Mouse (Mus musculus) fibroblast of lung, adult 2 months (primary cell): ENCODE data around the gene Mettl1.
"Not testable (repeated sequence)": the region's sequence is repeated elsewhere in the genome, so short reads cannot be mapped to it uniquely, and the experiment has no call there.

Experiments
- DNase-seq: peaks from one replicate; pipeline ENCODE4 v3.0.0-alpha.2; 2011; ENCODE audit warnings: low read depth

The Mettl1 gene

GRCm38 (mm10) chr10:127047954-127048353 is 6.7 kb downstream of the Mettl1 start, which contains the start of gene Cyp27b1:
Cyp27b1 (plus strand) TSS chr10:127048250.
- no peak for DNase-seq

- DNase-seq, result no peak
Measured at GRCm38 (mm10) chr10:127048608-127049394, 7.6 kb downstream of the Mettl1 start.

GRCm38 (mm10) chr10:127049395-127050118 is 8.3 kb downstream of the Mettl1 start:
- no peak for DNase-seq

GRCm38 (mm10) chr10:127050119-127050474 is 8.9 kb downstream of the Mettl1 start:
- DNase-seq, result no peak

- no peak for DNase-seq
Measured at GRCm38 (mm10) chr10:127054646-127055045, 13.4 kb downstream of the Mettl1 start.

- DNase-seq, result no peak
Measured at GRCm38 (mm10) chr10:127055406-127055805, 14.2 kb downstream of the Mettl1 start.

GRCm38 (mm10) chr10:127056490-127056889 is 15.3 kb downstream of the Mettl1 start:
- DNase-seq, result no peak

GRCm38 (mm10) chr10:127058161-127058560 is 16.9 kb downstream of the Mettl1 start:
- no peak for DNase-seq

- no peak for DNase-seq
Measured at GRCm38 (mm10) chr10:127058708-127059107, 17.5 kb downstream of the Mettl1 start.

- DNase-seq, result no peak
Measured at GRCm38 (mm10) chr10:127059174-127059967, 18.2 kb downstream of the Mettl1 start.

- no peak for DNase-seq
Measured at GRCm38 (mm10) chr10:127059968-127060916, 19.0 kb downstream of the Mettl1 start, which contains the start of gene March9. March9 (minus strand) TSS chr10:127060184.

- DNase-seq, result no peak
Measured at GRCm38 (mm10) chr10:127061085-127061484, 19.9 kb downstream of the Mettl1 start.

GRCm38 (mm10) chr10:127061513-127061912 is 20.3 kb downstream of the Mettl1 start:
- no peak for DNase-seq

GRCm38 (mm10) chr10:127062101-127062500 is 20.9 kb downstream of the Mettl1 start:
- DNase-seq, result not testable (repeated sequence)

GRCm38 (mm10) chr10:127062503-127062902 is 21.3 kb downstream of the Mettl1 start:
- no peak for DNase-seq

- DNase-seq, result peak; percentile 98
Measured at GRCm38 (mm10) chr10:127063239-127063872, 22.1 kb downstream of the Mettl1 start, which contains the start of gene Cdk4. Cdk4 (plus strand) TSS chr10:127063534.

- no peak for DNase-seq
Measured at GRCm38 (mm10) chr10:127063913-127064870, 23.0 kb downstream of the Mettl1 start.

GRCm38 (mm10) chr10:127065981-127066380 is 24.8 kb downstream of the Mettl1 start:
- DNase-seq, result no peak

GRCm38 (mm10) chr10:127066519-127067018 is 25.4 kb downstream of the Mettl1 start:
- no peak for DNase-seq
